ENCODE assay signal across 22 mouse cellular contexts in genomic region chr6:54425230-54425629, GRCm38 (mm10). TPM values are rescaled to one million over a fixed set of nuclear protein-coding genes. Genes with fewer than 3 reads are reported as not detected.
A peak's percentile ranks its signal among the peaks of the same experiment; 100 is the strongest.
DNase-seq lines count a peak whose midpoint lies in the region; ATAC-seq and TF ChIP-seq lines count a peak whose summit lies in the region.
"Had no signal": no experiment of that assay in that cellular context is flagged by ENCODE, and none has a peak within 500 bp of the region (broad histone marks: within the 10 kb centered on the region; RNA-seq: fewer than 3 reads in every experiment).

No protein-coding gene starts in this region.

- no peak overlapping the region for H3K9ac ChIP-seq in lung, postnatal 0 days (replicated peaks; ENCODE audit: low read depth)
- no peak overlapping the region for H3K9ac ChIP-seq in stomach, postnatal 0 days (ENCODE audit: low read length)
- H3K9ac ChIP-seq: embryonic facial prominence, embryonic 12.5 days; forebrain, embryonic 13.5 days; forebrain, embryonic 15.5 days; forebrain, postnatal 0 days had no signal

- peak; percentile 43 for DNase-seq in lung, postnatal 0 days (ENCODE audit: low spot score)
- DNase-seq in lung, postnatal 14 days, result no peak
- DNase-seq in testis, postnatal 10 days (ENCODE audit: low spot score), result no peak
- DNase-seq in ZHBTc4 (ENCODE audit: low read depth, low spot score), result peak; percentile 7
- DNase-seq in stomach, postnatal 0 days (ENCODE audit: low spot score), result peak; percentile 27
- no peak for DNase-seq in urinary bladder, postnatal 14 days (ENCODE audit: low spot score)
- no peak for DNase-seq in cerebellum, adult 8-10 months
- DNase-seq: adrenal gland, adult 8-10 months; adrenal gland, postnatal 14 days; adrenal gland, postnatal 36 days; cerebellum, adult 11-12 months; cerebellum, adult 2 months; cerebellum, adult 9-11 months; cerebellum, postnatal 25 days; forebrain, postnatal 0 days had no signal

- H3K36me3 ChIP-seq in lung, postnatal 0 days (ENCODE audit: insufficient read depth, low read length), result no peaks in the 10 kb centered on the region
- H3K36me3 ChIP-seq in testis, adult 2 months (ENCODE audit: control insufficient read depth, insufficient read depth, low read length), result no peaks in the 10 kb centered on the region
- no peaks in the 10 kb centered on the region for H3K36me3 ChIP-seq in stomach, postnatal 0 days (ENCODE audit: control insufficient read depth, insufficient read depth, low read length)
- H3K36me3 ChIP-seq: embryonic facial prominence, embryonic 10.5 days; embryonic facial prominence, embryonic 12.5 days; forebrain, embryonic 15.5 days; G1E had no signal

- H3K4me2 ChIP-seq in lung, postnatal 0 days (replicated peaks; ENCODE audit: low read depth, low read length), result no peak overlapping the region
- no peak overlapping the region for H3K4me2 ChIP-seq in stomach, postnatal 0 days (replicated peaks; ENCODE audit: low read depth)
- H3K4me2 ChIP-seq: embryonic facial prominence, embryonic 12.5 days; forebrain, embryonic 13.5 days; forebrain, embryonic 15.5 days had no signal

- WGBS in lung, postnatal 0 days, result 48% methylated on average over 8 of the region's 8 CpGs
- WGBS in stomach, postnatal 0 days, result 41% methylated on average over 8 of the region's 8 CpGs

- no peak for TF ChIP-seq CTCF in lung, postnatal 0 days (IDR thresholded peaks at IDR 0.05)
- TF ChIP-seq CTCF in testis, adult 2 months (IDR thresholded peaks at IDR 0.05; ENCODE audit: control insufficient read depth, insufficient read depth, insufficient replicate concordance, low read depth, low read length), result no peak
- no peak for TF ChIP-seq CTCF in stomach, postnatal 0 days (IDR thresholded peaks at IDR 0.05; ENCODE audit: low read depth)

- TF ChIP-seq EP300 in lung, postnatal 0 days (IDR thresholded peaks at IDR 0.05), result no peak
- TF ChIP-seq EP300 in stomach, postnatal 0 days (optimal IDR thresholded peaks at IDR 0.05), result no peak

- peaks cover 8% of the 10 kb centered on the region; the same call in 1 of the 2 replicates for H3K4me1 ChIP-seq in lung, postnatal 0 days (ENCODE audit: insufficient read depth, low read depth, low read length)
- H3K4me1 ChIP-seq in testis, adult 2 months (ENCODE audit: control insufficient read depth, insufficient read depth, low read length), result peaks cover 6% of the 10 kb centered on the region
- H3K4me1 ChIP-seq in stomach, postnatal 0 days (replicated peaks; ENCODE audit: control insufficient read depth, insufficient read depth), result no peaks in the 10 kb centered on the region

- H3K27ac ChIP-seq in lung, postnatal 0 days (ENCODE audit: low read length), result no peak overlapping the region
- peak overlapping the region; percentile 32; the same call in 1 of the 2 replicates for H3K27ac ChIP-seq in testis, adult 2 months (ENCODE audit: control insufficient read depth, insufficient read depth, low read depth, low read length)
- no peak overlapping the region for H3K27ac ChIP-seq in stomach, postnatal 0 days (replicated peaks)
- H3K27ac ChIP-seq: embryonic facial prominence, embryonic 10.5 days; embryonic facial prominence, embryonic 12.5 days; forebrain, embryonic 13.5 days; forebrain, embryonic 15.5 days had no signal

- no peaks in the 10 kb centered on the region for H3K9me3 ChIP-seq in lung, postnatal 0 days (ENCODE audit: low read length)
- no peaks in the 10 kb centered on the region for H3K9me3 ChIP-seq in stomach, postnatal 0 days (ENCODE audit: control insufficient read depth, low read length)
- H3K9me3 ChIP-seq: embryonic facial prominence, embryonic 10.5 days; embryonic facial prominence, embryonic 12.5 days; forebrain, embryonic 13.5 days; forebrain, embryonic 15.5 days had no signal

- ATAC-seq in lung, postnatal 0 days, result no peak
- no peak for ATAC-seq in stomach, postnatal 0 days (ENCODE audit: low FRiP score, low TSS enrichment)
- ATAC-seq: activated CD4-positive, CD25-positive, alpha-beta regulatory T cell, adult 4 months; forebrain, embryonic 13.5 days; forebrain, embryonic 15.5 days; forebrain, postnatal 0 days had no signal

- no peak overlapping the region for H3K4me3 ChIP-seq in lung, postnatal 0 days (ENCODE audit: low read depth, low read length)
- H3K4me3 ChIP-seq in testis, adult 2 months (ENCODE audit: control insufficient read depth, low read depth, low read length), result no peak overlapping the region
- no peak overlapping the region for H3K4me3 ChIP-seq in stomach, postnatal 0 days (ENCODE audit: low read depth, low read length)
- H3K4me3 ChIP-seq: embryonic facial prominence, embryonic 10.5 days; embryonic facial prominence, embryonic 12.5 days; forebrain, embryonic 13.5 days; forebrain, embryonic 15.5 days had no signal

- H3K27me3 ChIP-seq in lung, postnatal 0 days (replicated peaks; ENCODE audit: insufficient read depth, low read length), result 0 out of 2 replicates have a peak, but pooled peaks cover 4% of the 10 kb centered on the region
- H3K27me3 ChIP-seq in testis, adult 2 months (ENCODE audit: control insufficient read depth, insufficient read depth, low read length), result no peaks in the 10 kb centered on the region
- H3K27me3 ChIP-seq in stomach, postnatal 0 days (ENCODE audit: control insufficient read depth, insufficient read depth, low read length), result no peaks in the 10 kb centered on the region; the same call in 1 of the 2 replicates
- H3K27me3 ChIP-seq: forebrain, embryonic 15.5 days had no signal

- TF ChIP-seq POLR2A in testis, adult 2 months (IDR thresholded peaks at IDR 0.05; ENCODE audit: control insufficient read depth, low read depth, low read length), result no peak

RNA-seq across cellular contexts. Expression of gene Wipf3, which starts 4.2 kb away (rescaled TPM):
- polyA plus RNA-seq in lung, postnatal 0 days (2015; fragmentation: Nextera tagmentation; extraction: Ambion mirVana), result 2.7 and 3.7 TPM in 2 replicates
- polyA plus RNA-seq in testis, adult 2 months (2012; rRNA removed), result 13.4 and 18.2 TPM in 2 replicates
- 0.32 and 0.52 TPM in 2 replicates for polyA plus RNA-seq in stomach, postnatal 0 days (2015; fragmentation: Nextera tagmentation; extraction: Ambion mirVana)
- polyA plus RNA-seq: activated CD4-positive, CD25-positive, alpha-beta regulatory T cell, adult 4 months; G1E had no signal

Comparison
In these comparisons a context has a peak if more than half of its experiments do, and no peak if none do; other contexts are left out.
1. DNase-seq: peak in lung, postnatal 0 days (single experiment), ZHBTc4 (single experiment) and stomach, postnatal 0 days (single experiment); none in lung, postnatal 14 days (single experiment), testis, postnatal 10 days (single experiment), urinary bladder, postnatal 14 days (single experiment) and cerebellum, adult 8-10 months (single experiment).